Mouse (Mus musculus) ES-Bruce4 (cell line): ENCODE measurements around the gene Tex30. TPM values are rescaled to one million over a fixed set of nuclear protein-coding genes. Genes with fewer than 3 reads are reported as not detected.

Experiments
- H3K27ac ChIP-seq: 2 replicates; pipeline ENCODE4 v1.5.1; 2012; ENCODE audit warnings: low read length, inconsistent platforms; ENCODE audit not compliant: insufficient read depth
- H3K27me3 ChIP-seq: 2 replicates; pipeline ENCODE4 v1.6.1; 2012; ENCODE audit warnings: mild to moderate bottlenecking, low read length, inconsistent platforms; ENCODE audit not compliant: control insufficient read depth, poor library complexity, insufficient read depth, severe bottlenecking
- H3K36me3 ChIP-seq: 2 replicates; pipeline ENCODE4 v1.6.1; 2012; ENCODE audit warnings: inconsistent platforms, mild to moderate bottlenecking, low read length, moderate library complexity; ENCODE audit not compliant: control insufficient read depth, poor library complexity, insufficient read depth, severe bottlenecking
- H3K4me1 ChIP-seq: one replicate; pipeline ENCODE4 v1.8.1; 2011; ENCODE audit warnings: low read length; ENCODE audit not compliant: control insufficient read depth, insufficient read depth
- H3K4me3 ChIP-seq: 2 replicates; pipeline ENCODE4 v1.5.1; 2011; ENCODE audit warnings: low read depth, mild to moderate bottlenecking, low read length
- H3K9ac ChIP-seq: 2 replicates; pipeline ENCODE4 v1.6.1; 2012; ENCODE audit warnings: low read depth, mild to moderate bottlenecking, inconsistent platforms; ENCODE audit not compliant: poor library complexity, severe bottlenecking
- H3K9me3 ChIP-seq: replicated peaks from 2 replicates; pipeline ENCODE4 v1.6.1; 2012; ENCODE audit warnings: mild to moderate bottlenecking, low read length, inconsistent platforms; ENCODE audit not compliant: control insufficient read depth, poor library complexity, insufficient read depth, severe bottlenecking
- CTCF ChIP-seq: IDR thresholded peaks from one replicate; pipeline ENCODE4 v1.8.1; 2011; ENCODE audit warnings: low read depth, low read length
- EP300 ChIP-seq: IDR thresholded peaks from 2 replicates; pipeline ENCODE4 v1.6.1; 2011; ENCODE audit warnings: low read depth, low read length; ENCODE audit not compliant: insufficient read depth
- POLR2A ChIP-seq: IDR thresholded peaks from one replicate; pipeline ENCODE4 v1.8.1; 2011; ENCODE audit warnings: low read length; ENCODE audit not compliant: insufficient read depth
- polyA plus RNA-seq: library from polyadenylated mRNA; stranded (reverse); fragments of >200 nt; gene quantifications from 2 replicates; pipeline ENCODE4 v1.2.4, GENCODE M21; 2011; ENCODE audit warnings: low read depth; ENCODE audit not compliant: missing spikeins, insufficient read depth, insufficient read length

The Tex30 gene
- polyA plus RNA-seq, 1 experiment: 48.5 TPM

DNA sequence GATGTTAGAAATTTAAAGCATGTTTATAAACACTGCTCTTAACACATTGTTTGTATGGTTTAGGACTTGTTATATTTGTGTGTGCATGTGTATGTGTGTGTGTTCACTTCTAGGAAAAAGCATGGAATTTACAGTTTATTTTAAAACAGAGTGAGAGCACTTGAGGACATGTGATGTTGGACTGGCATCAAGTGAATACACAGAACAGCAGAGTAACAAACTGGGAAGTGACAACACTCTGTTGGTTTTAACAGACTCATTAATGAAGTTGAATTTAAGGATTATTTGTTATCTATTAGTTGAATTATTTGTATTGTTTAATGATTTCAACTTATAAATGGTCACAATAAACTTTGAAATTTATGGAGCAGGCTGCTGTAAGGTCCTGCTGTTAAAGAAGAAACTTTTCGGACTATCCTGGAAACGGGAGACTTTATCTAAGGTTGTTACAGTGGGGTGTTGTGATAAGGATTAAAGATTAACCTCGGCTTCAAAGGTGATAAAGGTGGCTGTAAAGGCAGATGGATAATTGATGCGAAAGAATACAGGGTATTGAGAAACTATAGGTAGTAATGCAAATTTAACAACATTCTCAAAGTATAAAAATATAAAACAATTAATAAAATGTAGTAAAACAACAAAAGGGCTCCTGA, 27.8 kb upstream of the Tex30 start:
- Histone ChIP-seq H3K36me3 (peaks cover 3% of the 10 kb centered on the region; the same call in 1 of the 2 replicates), H3K27ac (no peak overlapping the region), H3K9me3 (no peaks in the 10 kb centered on the region), H3K4me3 (no peak overlapping the region), H3K4me1 (no peaks in the 10 kb centered on the region), H3K9ac (no peak overlapping the region), H3K27me3 (no peaks in the 10 kb centered on the region)
- TF ChIP-seq EP300: no peak

DNA sequence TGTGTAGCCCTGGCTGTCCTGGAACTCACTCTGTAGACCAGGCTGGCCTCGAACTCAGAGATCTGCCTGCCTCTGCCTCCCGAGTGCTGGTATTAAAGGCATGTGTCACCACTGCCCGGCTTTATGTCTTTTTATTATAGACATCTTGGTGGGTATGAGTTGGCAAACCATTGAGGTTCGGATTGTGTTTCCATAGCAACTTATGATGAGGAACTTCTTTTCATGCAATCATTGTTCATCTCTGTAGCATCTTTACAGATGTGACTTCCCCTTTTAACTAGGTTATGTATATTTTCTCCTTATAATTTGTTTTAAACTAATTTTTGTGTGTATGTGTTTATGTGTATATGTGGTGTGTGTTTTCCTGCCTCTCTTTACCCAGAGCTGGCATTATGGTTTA, 23.3 kb upstream of the Tex30 start:
- Histone ChIP-seq H3K9me3 (no peaks in the 10 kb centered on the region), H3K9ac (no peak overlapping the region), H3K4me3 (no peak overlapping the region), H3K27me3 (no peaks in the 10 kb centered on the region), H3K36me3 (peaks cover 3% of the 10 kb centered on the region; the same call in 1 of the 2 replicates), H3K4me1 (no peaks in the 10 kb centered on the region), H3K27ac (no peak overlapping the region)
- no peak for TF ChIP-seq EP300
- TF ChIP-seq CTCF: no peak
- TF ChIP-seq POLR2A: no peak

- no peaks in the 10 kb centered on the region for H3K27me3 ChIP-seq
- no peaks in the 10 kb centered on the region for H3K4me1 ChIP-seq
- no peaks in the 10 kb centered on the region for H3K9me3 ChIP-seq
- H3K9ac ChIP-seq: no peak overlapping the region
- H3K4me3 ChIP-seq: no peak overlapping the region
- no peak overlapping the region for H3K27ac ChIP-seq
- TF ChIP-seq CTCF: no peak
- TF ChIP-seq EP300: no peak
- no peak for TF ChIP-seq POLR2A
- H3K36me3 ChIP-seq: no peaks in the 10 kb centered on the region
These were observed 20.0 kb upstream of the Tex30 start for GRCm38 (mm10) chr1:44122256-44122655.

GRCm38 (mm10) chr1:44120074-44120406, 17.8 kb upstream of the Tex30 start:
- Histone ChIP-seq H3K4me3 (peak overlapping the region; percentile 96), H3K27ac (peak overlapping the region; percentile 60; the same call in 1 of the 2 replicates), H3K27me3 (no peaks in the 10 kb centered on the region), H3K9me3 (no peaks in the 10 kb centered on the region), H3K4me1 (no peaks in the 10 kb centered on the region), H3K9ac (peak overlapping the region; percentile 74), H3K36me3 (peaks cover 4% of the 10 kb centered on the region)
- TF ChIP-seq CTCF (no peak), EP300 (no peak), POLR2A (no peak)

- Histone ChIP-seq H3K27me3 (no peaks in the 10 kb centered on the region), H3K9me3 (no peaks in the 10 kb centered on the region), H3K36me3 (peaks cover 10% of the 10 kb centered on the region), H3K9ac (peak overlapping the region; percentile 74), H3K4me1 (no peaks in the 10 kb centered on the region), H3K4me3 (peak overlapping the region; percentile 96), H3K27ac (peak overlapping the region; percentile 60; the same call in 1 of the 2 replicates)
- TF ChIP-seq POLR2A (no peak), CTCF (peak; percentile 46), EP300 (0 out of 2 replicates have a peak, but pooled peaks have one; percentile 37)
These were observed 17.2 kb upstream of the Tex30 start for GRCm38 (mm10) chr1:44119201-44120073.
